Mouse (Mus musculus) embryonic facial prominence, embryonic 11.5 days (tissue): ENCODE measurements around the gene Gm10309. TPM values are rescaled to one million over a fixed set of nuclear protein-coding genes. Genes with fewer than 3 reads are reported as not detected.

ENCODE experiments used
- ATAC-seq: fragments of 200-750 bp; cut with Nextera tagmentation; replicated peaks from 2 replicates; pipeline ENCODE4 v1.8.0; 2017; ENCODE audit warnings: low read depth; ENCODE audit not compliant: insufficient number of reproducible peaks, low FRiP score, low TSS enrichment
- DNase-seq: peaks from one replicate; pipeline ENCODE4 v3.0.0-alpha.2; 2015; ENCODE audit warnings: low spot score
- H3K27ac ChIP-seq: fragments of 300-500 bp; sonication (generic); replicated peaks from 2 replicates; pipeline ENCODE4 v1.5.1; 2014; ENCODE audit warnings: mild to moderate bottlenecking, low read depth, low read length, control low read depth
- H3K27me3 ChIP-seq: fragments of 300-500 bp; sonication (generic); 2 replicates; pipeline ENCODE4 v1.6.1; 2014; ENCODE audit warnings: mild to moderate bottlenecking, low read length, moderate library complexity, mixed read lengths; ENCODE audit not compliant: control insufficient read depth, insufficient read depth
- H3K36me3 ChIP-seq: fragments of 300-500 bp; sonication (generic); replicated peaks from 2 replicates; pipeline ENCODE4 v1.6.1; 2014; ENCODE audit warnings: low read depth, mild to moderate bottlenecking, low read length, moderate library complexity, mixed read lengths; ENCODE audit not compliant: control insufficient read depth, insufficient read depth
- H3K4me1 ChIP-seq: fragments of 300-500 bp; sonication (generic); 2 replicates; pipeline ENCODE4 v1.6.1; 2014; ENCODE audit warnings: low read length, mixed read lengths; ENCODE audit not compliant: control insufficient read depth, insufficient read depth
- H3K4me2 ChIP-seq: fragments of 300-500 bp; sonication (generic); 2 replicates; pipeline ENCODE4 v1.6.1; 2014; ENCODE audit warnings: low read depth, mild to moderate bottlenecking, control low read depth, low read length, moderate library complexity
- H3K4me3 ChIP-seq: fragments of 300-500 bp; sonication (generic); 2 replicates; pipeline ENCODE4 v1.5.1; 2014; ENCODE audit warnings: low read depth, low read length, control low read depth
- H3K9ac ChIP-seq: fragments of 300-500 bp; sonication (generic); replicated peaks from 2 replicates; pipeline ENCODE4 v1.6.1; 2014; ENCODE audit warnings: mild to moderate bottlenecking, control low read depth, low read length
- H3K9me3 ChIP-seq: fragments of 300-500 bp; sonication (generic); replicated peaks from 2 replicates; pipeline ENCODE4 v1.6.1; 2016; ENCODE audit warnings: mild to moderate bottlenecking, low read length, inconsistent platforms, mixed read lengths; ENCODE audit not compliant: control insufficient read depth
- WGBS: fragments of 180-500 bp; shearing (Covaris S2); extraction: QIAGEN DNeasy Blood & Tissue Kit; methylation state at CpG from one replicate; pipeline ENCODE4 v1.1.7; 2014; 5-methylcytosine and 5-hydroxymethylcytosine counted together
- polyA plus RNA-seq: library from polyadenylated mRNA; unstranded; fragments of >200 nt; fragmentation: Nextera tagmentation; extraction: Ambion mirVana; gene quantifications from 2 replicates; pipeline ENCODE4 v1.2.1, GENCODE M21; 2014

Gm10309 gene
- polyA plus RNA-seq, 1 experiment from 2014 or later = 0.14 TPM

GRCm38 (mm10) chr17:86508212-86508490 lies 3.1 kb upstream of the Gm10309 start:
- no peaks in the 10 kb centered on the region for H3K9me3 ChIP-seq
- H3K9ac ChIP-seq = no peak overlapping the region
- no peaks in the 10 kb centered on the region for H3K27me3 ChIP-seq
- H3K4me1 ChIP-seq = no peaks in the 10 kb centered on the region
- no peak for DNase-seq
- no peak for ATAC-seq
- 96% methylated on average over 3 of the region's 3 CpGs for WGBS
- H3K27ac ChIP-seq = no peak overlapping the region
- H3K36me3 ChIP-seq = no peaks in the 10 kb centered on the region
- no peak overlapping the region for H3K4me2 ChIP-seq
- H3K4me3 ChIP-seq = no peak overlapping the region

- ATAC-seq = no peak
- Histone ChIP-seq H3K9ac (no peak overlapping the region), H3K4me2 (no peak overlapping the region), H3K36me3 (no peaks in the 10 kb centered on the region), H3K27me3 (no peaks in the 10 kb centered on the region), H3K4me1 (no peaks in the 10 kb centered on the region), H3K27ac (no peak overlapping the region), H3K4me3 (no peak overlapping the region), H3K9me3 (no peaks in the 10 kb centered on the region)
- 59% methylated on average over 19 of the region's 19 CpGs for WGBS
- DNase-seq = no peak
Observed at GRCm38 (mm10) chr17:86507342-86508211, 2.5 kb upstream of the Gm10309 start.

DNA sequence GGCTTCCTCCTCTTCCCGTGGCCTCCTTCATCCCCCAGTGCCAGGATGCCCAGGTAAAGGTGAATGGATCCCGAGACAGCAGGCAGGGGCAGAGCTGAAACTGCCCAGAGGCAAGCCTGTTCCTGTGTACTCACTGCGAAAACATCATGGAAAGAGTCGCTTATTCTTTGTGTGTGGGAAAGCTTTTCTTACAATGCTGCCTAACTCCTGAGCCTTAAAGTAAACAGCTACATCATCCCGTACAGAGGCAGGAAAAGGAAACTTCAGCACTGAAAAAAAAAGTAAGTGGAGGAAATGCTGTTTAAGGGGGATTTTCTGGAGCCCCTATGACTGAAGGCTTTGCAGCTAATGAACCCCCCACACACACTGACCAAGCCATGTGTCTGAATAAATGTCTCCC lies 1.8 kb upstream of the Gm10309 start:
- DNase-seq (no peak), ATAC-seq (no peak)
- Histone ChIP-seq H3K9me3 (no peaks in the 10 kb centered on the region), H3K27ac (no peak overlapping the region), H3K4me2 (no peak overlapping the region), H3K9ac (no peak overlapping the region), H3K4me3 (no peak overlapping the region), H3K27me3 (no peaks in the 10 kb centered on the region), H3K4me1 (no peaks in the 10 kb centered on the region), H3K36me3 (no peaks in the 10 kb centered on the region)
- WGBS = 65% methylated on average over 5 of the region's 5 CpGs

DNA sequence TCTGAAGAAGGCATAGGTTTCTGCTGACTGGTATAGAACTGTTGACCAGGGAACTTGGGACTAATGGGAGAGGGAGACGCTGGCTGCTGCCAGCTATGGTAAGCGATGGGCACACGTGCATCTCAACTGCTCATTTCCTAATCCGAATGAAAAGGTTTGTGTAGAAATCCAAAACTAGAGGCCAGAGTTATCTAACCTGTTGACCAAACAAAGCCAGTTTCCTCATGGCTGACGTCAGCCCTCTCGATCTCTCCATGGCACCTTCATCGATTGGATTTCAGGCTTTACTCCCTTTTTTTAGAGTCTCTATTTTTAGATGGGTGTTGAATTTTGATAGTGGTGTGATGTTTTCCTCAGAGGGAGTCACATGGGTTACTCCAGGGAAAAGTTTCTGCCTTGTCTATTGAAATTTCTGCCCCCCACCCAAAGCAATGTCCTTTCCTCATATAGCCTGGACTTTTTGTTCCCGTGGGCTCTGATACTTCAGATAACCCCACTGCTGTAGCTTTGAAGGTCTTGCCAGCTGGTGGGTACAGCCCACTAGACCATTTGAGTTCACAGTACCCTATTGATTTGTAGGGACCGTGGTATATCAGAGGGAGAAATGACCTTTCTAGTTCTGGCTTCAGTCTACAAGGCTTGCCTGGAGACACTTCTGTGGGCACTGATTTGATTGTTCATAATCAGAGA lies 1.7 kb downstream of the Gm10309 start:
- ATAC-seq = no peak
- 95% methylated on average over 9 of the region's 9 CpGs for WGBS
- H3K9me3 ChIP-seq = no peaks in the 10 kb centered on the region
- no peak for DNase-seq
- H3K4me2 ChIP-seq = no peak overlapping the region
- H3K4me3 ChIP-seq = no peak overlapping the region
- H3K4me1 ChIP-seq = no peaks in the 10 kb centered on the region; the same call in 1 of the 2 replicates
- no peak overlapping the region for H3K27ac ChIP-seq
- no peaks in the 10 kb centered on the region for H3K27me3 ChIP-seq
- no peak overlapping the region for H3K9ac ChIP-seq
- no peaks in the 10 kb centered on the region for H3K36me3 ChIP-seq

DNA sequence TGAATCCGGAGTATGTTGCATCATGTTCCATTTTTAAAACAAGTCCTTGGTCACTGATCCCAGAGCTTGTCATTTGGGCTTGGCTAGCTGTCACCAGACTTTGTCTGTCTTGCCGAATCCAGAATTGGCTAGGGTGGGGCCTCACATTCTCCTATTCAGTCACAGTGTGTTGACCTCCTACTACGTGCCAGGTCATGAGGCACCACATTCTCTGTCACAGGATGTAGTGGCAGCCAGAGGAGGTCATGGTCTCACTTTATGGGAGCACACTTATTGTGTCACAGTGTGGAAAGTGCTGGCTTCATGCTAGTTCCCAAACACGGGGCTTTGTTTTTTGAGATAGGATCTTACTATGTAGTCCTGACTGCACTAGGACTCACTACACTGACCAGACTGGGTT lies 3.6 kb downstream of the Gm10309 start:
- Histone ChIP-seq H3K4me3 (no peak overlapping the region), H3K9ac (no peak overlapping the region), H3K27me3 (no peaks in the 10 kb centered on the region), H3K4me2 (no peak overlapping the region), H3K4me1 (no peaks in the 10 kb centered on the region; the same call in 1 of the 2 replicates), H3K9me3 (no peaks in the 10 kb centered on the region), H3K36me3 (no peaks in the 10 kb centered on the region), H3K27ac (no peak overlapping the region)
- ATAC-seq (no peak), DNase-seq (no peak)
- 84% methylated on average over 4 of the region's 4 CpGs for WGBS

DNA sequence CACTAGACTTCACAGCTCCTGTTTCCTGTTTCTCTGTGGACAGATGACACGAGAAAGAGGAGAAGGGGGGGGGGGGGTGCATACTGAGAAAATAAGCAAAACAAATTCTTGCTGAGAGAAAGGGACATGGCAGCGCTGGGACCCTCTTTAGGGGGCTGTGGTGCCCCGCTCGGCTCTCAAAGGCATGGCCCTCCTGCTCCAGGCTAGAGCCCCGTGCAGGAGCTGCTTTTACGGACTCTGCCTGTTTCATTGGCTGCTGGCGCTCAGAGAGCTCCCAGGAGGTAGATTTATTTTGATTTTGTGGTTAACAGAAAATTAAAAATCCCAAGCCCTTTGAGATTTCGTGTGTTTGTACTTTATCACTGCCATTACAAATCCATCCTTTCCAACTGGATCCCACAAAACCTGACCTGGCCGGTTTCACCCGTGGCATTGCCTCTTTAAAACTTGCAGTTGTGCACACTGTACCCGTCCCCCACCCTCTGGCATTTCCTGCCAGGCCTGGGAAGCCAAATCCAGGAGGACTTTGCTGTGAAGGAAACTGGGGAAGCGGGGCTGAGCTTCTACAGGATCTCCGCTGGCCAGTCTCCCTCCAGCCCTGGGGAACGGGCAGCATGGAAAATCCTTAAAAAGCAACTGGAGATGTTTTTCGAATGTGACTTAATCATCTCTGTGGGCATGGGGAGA lies 5.5 kb downstream of the Gm10309 start:
- peak overlapping the region; percentile 6; the same call in 1 of the 2 replicates for H3K27ac ChIP-seq
- no peaks in the 10 kb centered on the region for H3K27me3 ChIP-seq
- peak; percentile 46 for DNase-seq
- no peaks in the 10 kb centered on the region; the same call in 1 of the 2 replicates for H3K4me1 ChIP-seq
- no peaks in the 10 kb centered on the region for H3K9me3 ChIP-seq
- no peak overlapping the region for H3K4me3 ChIP-seq
- no peak for ATAC-seq
- 41% methylated on average over 14 of the region's 15 CpGs for WGBS
- H3K36me3 ChIP-seq = no peaks in the 10 kb centered on the region
- H3K4me2 ChIP-seq = no peak overlapping the region
- no peak overlapping the region for H3K9ac ChIP-seq

DNA sequence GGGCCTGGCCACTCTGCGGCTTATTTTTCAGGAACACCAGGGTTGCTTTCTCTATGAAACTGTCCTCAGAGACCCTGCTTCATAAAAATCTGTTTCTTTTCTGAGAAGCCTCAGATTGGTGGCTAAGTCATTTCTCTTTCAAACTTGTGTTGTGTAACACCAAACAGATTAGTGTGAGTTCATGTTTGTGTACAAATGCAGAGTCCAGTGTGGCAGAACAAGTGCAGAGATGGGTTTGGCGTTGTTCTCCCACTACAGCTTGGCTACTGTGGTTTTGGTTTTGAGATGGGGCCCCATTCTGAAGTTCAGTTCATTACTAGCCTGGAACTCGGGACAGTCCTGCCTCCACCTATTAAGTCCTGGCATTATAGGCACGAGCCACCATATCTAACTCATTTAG lies 7.7 kb downstream of the Gm10309 start:
- WGBS = 80% methylated on average over 4 of the region's 4 CpGs
- no peak for ATAC-seq
- no peak overlapping the region for H3K27ac ChIP-seq

More for the DNA sequence above, 7.7 kb downstream of the Gm10309 start:
- DNase-seq = no peak
- no peaks in the 10 kb centered on the region; the same call in 1 of the 2 replicates for H3K4me1 ChIP-seq
- H3K36me3 ChIP-seq = no peaks in the 10 kb centered on the region
- H3K9ac ChIP-seq = no peak overlapping the region
- H3K4me3 ChIP-seq = no peak overlapping the region
- H3K4me2 ChIP-seq = no peak overlapping the region
- no peaks in the 10 kb centered on the region for H3K27me3 ChIP-seq
- H3K9me3 ChIP-seq = no peaks in the 10 kb centered on the region
